Mouse (Mus musculus) c-Kit-positive CD71-negative TER-119-negative erythroid progenitor cells, embryonic 14.5 days (primary cell): ENCODE measurements around the gene Per3.

ENCODE experiments used
- DNase-seq: peaks from one replicate; pipeline ENCODE4 v3.0.0-alpha.2; 2013; ENCODE audit warnings: low read depth

The Per3 gene

DNA sequence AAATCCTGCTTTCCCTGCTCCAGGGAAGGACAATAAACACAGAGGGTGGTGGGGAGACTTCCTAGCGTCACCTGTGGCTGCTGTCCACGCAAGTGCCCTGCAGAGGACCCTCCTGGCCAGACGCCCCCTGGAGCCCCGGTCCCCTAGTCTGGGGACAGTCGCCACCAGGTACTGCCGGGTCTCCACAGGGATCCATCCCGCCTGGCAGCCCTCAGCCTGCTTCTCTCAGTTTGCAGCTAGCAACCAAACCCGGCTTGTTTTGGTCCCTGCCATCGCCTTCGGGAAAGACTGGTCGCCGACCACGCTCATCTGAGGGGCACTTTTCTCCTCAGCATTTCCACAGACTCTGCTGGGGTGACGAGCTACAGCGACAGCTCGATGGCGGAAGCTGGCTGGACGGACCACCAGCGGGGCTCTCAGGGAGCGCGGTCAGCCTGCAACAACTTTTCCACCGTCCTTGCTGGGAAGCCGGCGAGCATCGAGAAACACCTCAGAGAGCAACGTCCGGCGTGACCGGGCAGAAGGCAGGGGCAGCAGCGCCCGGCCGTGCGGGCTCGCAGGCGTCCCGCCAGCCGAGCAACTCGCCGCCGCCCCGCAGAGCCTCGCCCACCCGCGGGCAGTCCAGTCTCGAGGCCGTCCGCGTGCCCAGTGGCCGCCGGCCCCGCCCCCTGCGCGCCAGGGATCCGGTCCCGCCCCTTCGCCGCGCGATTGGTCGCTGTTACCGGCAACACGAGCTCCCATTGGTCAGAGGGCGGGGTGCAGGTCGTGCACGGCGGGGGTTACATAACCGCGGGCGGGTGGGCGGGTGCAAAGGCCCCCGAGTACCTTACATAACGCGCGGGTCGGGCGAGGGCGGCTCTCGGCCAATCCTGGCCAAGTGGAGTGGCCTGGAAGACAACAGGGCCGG is at the start of gene Per3:
TSS of gene Per3 (minus strand) at position 629 of the 907 bp plus-strand sequence.
- peak; percentile 86 for DNase-seq

DNA sequence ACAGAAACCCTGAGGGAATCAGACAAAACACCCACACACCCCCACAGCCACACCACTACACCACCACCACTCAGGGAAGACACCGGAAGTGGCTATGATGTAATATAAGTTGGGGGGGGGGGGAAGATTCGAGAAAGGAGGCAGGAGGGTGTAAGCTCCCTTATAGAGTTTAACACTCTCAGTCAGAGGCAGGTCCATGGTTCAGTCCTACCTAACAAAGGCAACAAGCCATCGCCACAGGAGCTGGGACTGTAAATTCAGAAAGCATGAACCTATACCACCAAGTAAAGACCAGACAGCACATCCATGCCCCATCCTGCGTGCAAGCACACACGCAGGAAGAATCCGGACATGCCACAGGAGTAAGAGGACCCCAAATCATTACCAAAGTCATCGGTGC is 44.8 kb upstream of the Per3 start, which contains the start of gene Gm13090:
TSS of gene Gm13090 (plus strand) at position 301 of the 400 bp plus-strand sequence.
- no peak for DNase-seq

DNA sequence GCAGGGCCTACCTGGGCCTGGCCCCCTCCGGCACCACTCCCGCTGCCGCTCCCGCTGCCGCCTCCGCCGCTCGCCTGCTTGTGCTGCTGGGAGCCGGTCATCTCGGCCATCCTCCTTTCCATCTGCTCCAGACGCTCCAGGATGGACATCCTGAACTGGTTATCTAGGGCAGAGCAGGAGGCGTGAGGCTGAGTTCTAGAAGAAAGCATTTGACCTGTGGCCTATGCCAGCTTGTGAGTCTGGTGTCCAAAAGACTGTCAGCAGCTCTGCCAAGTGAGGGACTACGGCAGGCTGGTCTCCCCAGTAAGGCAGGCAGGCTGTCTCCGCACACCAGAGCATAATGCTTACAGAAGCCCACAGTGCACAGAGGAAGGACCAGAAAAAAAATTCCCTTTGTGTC is 44.4 kb upstream of the Per3 start:
- no peak for DNase-seq

DNA sequence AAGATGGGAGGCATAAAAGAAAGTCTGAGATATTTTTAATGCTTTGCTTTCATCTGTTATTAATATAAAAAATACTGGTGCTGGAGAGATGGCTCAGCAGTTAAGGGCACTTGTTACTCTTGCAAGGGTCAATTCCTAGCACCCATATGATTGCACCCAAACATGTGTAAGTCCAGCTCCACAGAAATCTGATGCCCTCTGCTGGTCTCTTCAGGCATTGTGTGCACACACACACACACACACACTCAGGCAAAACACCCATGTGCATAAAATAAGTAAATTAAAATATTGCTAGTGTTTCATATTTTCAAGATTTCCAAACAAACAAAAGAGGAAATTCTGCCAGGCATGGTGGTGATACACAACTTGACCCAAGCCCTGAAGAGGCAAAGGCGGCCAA is 42.9 kb upstream of the Per3 start:
- DNase-seq = no peak

DNA sequence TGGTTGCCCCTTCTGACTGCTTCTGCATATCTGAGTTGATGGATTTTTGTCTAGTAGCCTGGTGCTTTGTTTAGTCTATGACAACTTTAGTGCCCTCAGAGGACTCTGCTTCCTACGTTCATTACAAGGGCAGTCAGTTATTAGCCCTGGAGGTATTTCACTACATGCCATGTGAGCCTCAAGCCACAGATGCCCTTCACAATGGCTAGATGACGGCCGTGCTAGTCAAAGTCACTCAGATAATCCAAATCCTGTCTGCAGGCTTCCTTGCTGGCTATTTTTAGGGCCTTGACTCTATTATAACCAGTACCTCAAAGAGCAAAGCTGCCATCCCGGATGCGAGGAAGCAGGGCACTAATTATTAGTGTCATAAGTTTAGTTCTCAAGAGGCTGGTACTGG is 38.6 kb upstream of the Per3 start:
- DNase-seq = no peak

DNA sequence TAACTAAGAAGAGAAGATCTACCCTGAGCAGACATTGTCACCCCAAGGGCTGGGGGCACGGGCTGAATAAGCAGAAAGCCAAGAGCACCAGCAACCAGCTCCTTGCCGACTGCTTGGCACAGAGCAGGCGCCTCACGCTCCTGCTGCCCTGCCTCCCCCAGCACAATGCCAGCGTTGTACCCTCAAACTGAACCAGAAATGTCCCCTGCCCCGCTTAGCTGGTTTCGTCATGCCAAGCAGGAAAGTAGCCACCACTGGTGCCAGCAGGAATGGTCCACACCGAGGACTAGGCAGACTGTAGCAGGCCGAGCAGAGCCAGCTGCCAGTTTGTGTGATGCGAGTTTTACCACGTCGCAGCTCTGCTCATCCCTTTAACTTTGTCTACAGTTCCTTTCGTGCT is 37.5 kb upstream of the Per3 start:
- no peak for DNase-seq

DNA sequence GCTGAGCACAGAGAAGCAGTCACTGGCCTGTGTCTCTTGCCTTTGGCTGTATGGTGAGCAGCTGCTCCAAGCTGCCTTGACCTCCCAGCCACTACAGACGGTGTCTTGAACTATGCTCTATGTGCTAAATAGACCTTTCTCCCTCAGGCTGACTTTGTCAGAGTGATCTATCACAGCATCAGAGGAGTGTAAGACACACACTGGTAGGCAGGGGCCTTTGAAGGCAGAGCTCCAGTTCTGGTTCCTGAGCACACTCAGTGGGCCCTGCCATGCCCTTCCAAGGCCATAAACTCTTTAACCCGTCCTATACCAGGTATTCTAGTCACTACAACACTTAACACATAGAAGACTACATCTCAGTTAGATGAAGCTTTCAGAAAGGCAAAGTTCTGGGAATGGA is 36.9 kb upstream of the Per3 start:
- DNase-seq = no peak

DNA sequence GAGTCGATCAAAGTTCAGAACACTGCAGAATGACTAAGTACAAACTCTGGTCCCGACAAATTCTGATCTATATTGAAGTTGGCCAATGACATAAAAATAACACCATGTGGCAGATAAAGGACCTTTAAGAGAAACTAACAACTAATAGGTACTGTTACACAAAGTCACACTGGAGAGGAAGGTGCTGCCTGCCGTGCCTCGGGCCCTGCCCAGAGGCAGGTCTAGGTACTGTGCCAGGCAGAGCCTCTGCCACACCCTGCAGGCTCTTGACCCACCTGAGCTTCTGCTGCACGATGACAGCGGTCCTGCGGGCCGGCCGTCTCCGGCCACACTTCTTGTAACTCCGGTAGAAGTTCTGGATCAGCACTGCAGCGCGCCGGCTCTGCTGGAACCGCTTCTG is 30.4 kb upstream of the Per3 start:
- no peak for DNase-seq

DNA sequence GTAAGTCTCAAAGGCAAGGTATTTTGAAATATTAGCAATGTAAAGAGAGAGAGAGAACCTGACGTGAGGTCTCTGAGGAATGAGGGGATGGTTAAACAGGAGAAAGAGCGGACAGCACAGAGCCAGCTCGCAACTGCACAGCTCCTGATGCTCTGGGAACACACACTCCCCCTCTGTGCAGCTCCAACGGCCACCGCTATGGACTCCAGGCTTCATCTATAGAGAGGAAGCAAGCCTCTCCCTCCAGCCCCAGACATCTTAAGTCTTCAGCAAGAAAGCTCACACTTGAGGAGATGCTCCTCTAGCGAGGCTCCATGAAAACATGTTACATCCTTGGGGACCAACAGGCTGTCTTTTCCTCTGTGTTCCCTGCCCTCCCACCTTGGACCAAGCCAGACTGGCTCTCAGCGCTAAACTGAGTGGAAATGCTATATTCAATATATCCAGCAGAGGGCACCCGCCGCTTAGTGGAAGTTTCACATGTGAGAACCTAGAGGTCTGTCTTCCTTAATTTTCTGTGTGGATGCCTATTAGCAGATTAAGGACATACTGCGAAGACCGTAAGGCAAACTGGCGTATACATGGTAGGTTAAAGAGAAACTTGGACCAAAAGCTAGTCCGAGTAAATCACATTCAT is 28.8 kb upstream of the Per3 start:
- DNase-seq = peak; percentile 49

DNA sequence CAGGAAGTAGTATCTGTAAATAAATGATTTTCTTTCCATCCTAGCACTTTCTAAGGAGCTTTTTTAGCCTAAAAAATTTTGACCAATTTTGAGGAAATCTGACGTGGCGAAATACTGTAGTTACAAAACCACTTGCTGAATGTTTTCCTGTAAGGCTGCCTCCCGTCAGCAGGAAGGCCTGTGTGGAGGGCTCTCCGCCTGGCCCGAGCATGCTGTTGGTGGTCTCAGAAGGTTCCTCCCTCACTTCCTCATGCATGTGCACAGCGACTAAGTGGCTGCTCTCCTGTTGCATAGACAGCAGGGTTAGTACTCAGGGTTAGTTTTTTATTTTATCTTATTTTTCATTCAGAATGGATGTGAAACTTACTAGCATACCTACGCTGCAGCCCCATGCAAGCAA is 26.5 kb upstream of the Per3 start:
- DNase-seq = no peak

DNA sequence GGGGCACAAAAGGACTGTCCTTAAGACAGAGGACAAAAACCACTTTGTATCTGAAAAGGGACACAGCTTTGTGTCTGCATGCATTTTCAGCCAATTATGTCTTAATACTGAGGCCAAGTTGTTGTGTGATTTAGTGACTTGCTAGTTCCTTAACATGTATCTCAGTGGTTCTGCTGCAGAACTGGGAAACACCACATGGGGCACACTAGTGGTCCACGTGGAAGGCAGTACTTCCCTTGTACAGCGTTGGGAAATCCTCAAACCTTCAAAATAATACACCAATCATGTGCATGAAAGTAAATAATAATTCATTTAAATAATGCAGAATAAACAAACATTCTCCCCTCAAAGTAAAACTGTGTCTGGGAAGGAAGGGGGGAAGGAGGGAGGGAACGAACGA is 24.3 kb upstream of the Per3 start:
- no peak for DNase-seq

DNA sequence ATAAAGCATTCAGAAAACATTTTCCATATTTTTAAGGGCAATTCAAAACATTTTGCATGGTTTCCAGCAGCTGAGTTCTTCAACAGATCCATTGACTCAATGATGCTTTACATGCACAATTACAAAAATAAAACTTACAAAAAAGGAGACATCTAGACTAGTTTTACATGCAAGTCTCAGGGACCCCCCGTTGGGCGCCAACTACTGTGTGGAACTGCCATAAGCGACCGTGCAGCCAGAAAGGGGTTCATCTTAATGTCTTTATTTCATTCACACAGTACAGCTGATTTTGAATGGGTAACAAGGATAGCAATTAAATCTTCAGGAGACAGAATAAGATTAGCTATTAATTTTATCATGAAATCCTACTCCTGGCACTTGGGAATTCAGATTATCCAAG is 15.1 kb upstream of the Per3 start:
- no peak for DNase-seq

DNA sequence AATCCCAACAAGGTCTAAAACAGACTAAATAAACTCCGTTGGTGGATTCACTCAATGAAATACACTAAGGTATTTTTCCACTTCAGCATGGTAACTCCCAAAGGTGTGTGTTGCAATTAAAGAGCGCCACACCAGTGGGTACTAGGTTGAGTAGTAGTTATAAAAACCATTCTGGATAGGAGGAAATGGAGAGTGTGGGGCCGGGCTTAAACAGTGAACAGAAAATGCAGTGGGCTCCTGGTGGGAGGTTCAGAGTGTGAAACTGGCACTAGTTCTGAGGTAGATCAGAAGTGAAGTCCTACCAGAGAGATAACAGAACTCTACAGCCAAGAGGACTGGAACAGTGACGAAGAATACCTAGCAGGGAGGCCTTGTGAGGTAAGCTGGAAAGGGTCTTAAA is 14.2 kb upstream of the Per3 start:
- DNase-seq = no peak

DNA sequence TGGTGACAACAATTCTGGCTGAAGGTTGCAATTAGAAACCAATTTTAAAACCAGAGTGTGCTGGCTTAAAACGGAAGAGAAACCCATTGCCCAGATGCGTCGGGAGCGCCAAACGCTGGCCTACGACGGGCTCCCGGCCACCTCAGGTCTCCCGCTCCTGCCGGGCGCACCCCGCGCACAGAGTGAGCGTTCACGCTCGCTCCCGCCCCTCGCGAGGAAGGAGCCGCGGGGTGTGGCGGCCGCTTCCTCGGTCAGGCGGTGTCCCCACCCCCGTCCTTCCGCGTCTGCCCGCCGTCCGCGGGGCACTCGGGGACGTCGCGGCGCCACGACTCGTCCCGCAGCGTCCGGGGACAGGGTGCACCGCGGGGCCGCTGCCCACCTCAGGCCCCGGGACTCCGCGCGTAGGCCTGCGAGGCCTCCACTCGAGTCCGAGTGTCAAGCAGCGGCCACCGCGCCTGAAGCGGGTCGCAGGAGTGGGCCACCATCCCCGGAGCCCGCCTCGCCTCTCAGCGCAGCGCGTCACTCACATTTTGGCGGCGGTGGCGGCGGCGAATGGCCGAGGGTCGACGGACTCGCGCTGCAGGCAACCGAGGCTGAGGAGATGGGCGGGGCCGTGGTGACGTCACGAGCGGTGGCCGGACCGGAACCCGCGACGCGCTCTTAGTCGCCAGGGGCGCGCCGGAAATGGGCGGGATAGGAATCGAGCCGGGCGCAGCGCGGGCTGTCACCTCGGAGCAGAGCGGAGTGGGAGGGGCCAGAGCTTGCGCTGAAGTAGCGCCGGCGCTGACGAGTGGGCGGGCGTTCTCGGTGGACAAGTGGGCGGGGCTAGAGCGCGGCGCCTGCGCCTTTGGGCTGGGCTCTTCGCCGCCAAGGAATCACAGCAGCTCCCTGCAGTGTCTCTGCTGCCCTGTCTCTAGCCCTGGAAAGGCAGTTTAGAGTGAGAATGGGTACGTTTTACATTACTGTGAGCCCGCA is 13.2 kb upstream of the Per3 start, which contains the start of gene Vamp3:
TSS of gene Vamp3 (minus strand) at position 617 of the 975 bp plus-strand sequence.
- DNase-seq = peak; percentile 96

DNA sequence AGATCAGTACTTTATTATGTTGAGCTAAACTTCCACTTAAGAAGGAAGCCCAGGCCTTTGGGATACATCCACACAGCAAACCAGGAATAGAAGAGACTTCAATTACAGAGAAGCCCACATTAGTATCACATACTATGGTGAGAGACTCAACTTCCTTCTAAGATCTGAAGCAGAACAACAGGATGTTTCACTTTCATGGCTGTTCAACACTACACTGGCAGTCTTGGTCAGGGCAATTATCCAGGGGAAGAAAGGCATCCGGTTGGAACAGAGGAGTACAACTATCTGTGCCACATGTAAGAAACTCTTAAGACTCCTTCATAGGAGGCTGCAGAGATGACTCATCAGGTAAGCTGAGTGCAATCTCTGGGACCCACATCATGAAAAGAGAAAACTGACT is 6.7 kb upstream of the Per3 start:
- DNase-seq = no peak

DNA sequence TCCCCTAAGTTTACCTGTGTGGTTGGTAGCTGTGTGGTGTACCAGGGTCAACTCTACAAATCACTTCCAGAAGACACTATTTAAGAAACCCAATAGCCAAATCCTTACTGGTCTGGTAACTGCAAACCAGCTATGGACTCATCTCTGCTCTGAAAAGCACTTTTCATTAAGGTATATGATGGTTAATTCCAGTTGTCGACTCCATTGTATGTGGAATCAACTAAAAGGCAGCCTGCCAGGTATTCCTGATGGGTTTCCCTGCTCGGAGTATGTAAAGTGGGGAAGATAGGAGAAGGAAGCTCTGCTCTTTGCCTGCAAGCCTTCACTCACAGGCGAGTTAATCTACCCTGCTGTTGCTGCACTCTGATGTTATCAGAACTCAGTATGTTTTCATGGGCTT is 2.1 kb upstream of the Per3 start:
- no peak for DNase-seq

DNA sequence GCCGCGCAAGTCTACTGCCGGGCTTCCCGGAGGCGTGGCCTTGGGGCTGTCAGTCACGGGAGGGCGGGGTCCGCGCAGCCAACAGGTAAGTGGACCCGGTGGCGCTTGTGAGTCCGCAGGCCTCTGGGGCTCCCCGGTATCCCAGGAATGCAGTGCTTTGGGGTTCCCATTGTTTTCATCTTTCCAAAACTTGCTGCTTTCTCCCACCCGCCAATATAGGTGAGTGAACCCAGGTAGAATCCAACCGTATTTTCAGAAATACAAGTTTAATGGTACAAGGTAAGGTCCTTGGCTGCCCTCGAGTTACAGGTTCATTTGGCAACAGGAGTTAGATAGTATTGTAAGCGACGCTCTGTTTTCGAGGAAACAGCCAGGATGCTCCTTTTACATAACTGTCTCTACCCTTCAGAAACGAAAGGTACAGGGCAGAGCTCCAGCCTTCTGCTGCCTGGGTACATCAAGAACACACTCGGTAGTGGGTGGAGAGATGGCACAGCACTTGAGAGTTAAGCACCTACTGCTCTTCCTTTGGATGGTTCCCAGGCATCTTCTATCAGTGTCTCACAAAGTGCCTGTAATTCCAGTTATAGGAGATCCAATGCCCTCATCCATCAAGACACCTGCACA is 592 bp upstream of the Per3 start:
- no peak for DNase-seq

DNA sequence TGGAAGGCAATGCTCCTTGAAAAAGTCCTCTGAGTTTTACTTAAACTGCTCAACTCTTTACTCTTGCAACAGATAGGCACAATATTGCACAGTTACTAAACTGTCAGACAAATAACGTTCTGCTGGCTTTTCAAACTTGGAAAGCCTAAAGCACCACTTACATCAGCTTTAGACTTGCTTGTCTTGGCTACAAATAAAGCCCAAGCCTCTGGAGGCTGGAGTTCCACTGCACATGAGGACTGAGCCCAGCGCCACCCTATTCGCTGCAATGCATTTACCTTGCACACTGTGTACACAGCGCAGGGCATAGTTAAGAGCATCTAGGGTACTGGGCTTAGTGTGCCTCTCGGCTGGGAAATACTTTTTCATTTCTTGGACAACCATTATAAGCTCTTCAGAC is 1.2 kb downstream of the Per3 start:
- DNase-seq = no peak

DNA sequence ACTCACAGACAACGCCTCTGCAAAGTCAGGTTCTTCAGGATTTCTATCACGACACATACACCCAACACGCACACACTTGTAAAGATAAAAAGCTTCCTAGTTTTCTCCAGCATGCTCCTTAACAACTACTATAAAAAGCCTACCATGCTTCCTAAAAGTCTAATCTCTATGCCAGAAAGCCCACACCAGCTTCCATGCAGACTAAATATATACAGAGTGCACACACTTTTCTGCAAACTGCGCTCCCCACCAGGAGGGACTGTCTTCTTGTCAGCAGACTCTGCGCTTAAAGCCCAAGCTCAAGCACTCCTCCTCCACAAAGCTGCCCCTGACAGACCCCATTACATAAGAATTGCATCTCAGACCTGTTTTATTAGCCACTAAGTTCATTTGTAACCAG is 3.0 kb downstream of the Per3 start:
- no peak for DNase-seq

DNA sequence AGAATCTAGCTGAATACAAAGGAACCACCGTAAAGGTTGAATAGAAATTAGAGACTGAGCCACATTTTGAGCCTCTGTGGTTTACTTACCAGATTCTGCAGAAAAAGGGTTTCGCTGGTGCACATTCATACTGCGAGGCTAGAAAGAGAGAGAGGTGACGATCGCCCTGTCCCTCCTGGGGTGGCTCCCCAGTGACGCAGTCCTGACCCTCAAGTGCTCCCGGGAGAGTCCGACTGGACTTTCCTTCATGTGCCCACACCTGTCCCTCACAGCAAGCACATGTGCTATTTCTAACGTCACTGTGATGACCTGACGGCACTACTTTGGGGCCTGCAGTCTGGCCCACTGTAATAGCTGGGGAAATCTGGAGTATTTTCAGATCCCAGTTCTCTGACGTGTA is 6.7 kb downstream of the Per3 start:
- DNase-seq = no peak

DNA sequence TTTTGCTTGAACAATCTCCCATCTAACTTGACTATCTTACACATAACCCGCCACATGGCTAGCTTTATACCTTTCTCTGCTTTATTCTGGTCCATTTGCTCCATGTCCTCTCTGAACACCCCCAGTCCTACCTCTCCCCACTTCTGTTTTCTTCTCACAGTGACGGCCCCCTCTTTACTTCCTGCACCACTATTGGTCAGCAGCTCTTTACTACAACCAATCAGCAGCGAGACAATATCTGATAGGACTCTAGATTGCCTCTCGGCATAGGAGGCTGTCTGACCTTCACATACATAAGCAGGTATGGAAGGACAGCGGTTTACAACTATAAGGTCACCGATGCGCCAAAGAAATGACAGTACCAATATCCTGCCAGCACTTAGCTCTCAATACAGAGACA is 7.9 kb downstream of the Per3 start:
- no peak for DNase-seq

DNA sequence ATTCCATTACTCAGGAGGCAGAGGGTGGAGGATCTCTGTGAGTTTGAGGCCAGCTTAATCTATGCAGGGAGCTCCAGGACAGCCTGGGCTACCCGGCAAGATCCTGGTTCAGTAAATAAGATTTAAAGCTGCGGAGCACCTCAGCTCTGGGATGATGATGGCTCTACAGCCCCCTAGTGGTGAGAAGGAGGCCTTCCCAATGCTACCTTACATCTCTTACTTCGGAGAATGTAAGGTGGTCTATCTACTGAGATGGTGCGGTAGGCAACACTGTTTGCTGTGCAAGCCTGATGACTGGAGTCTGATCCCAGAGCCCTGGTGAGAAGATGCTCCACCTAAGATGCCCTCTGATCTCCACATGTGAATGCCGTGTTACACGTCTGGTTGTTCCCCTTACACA is 17.5 kb downstream of the Per3 start:
- no peak for DNase-seq
